Mouse (Mus musculus) intestine, embryonic 15.5 days (tissue): ENCODE measurements around the gene Pnkd. TPM values are rescaled to one million over a fixed set of nuclear protein-coding genes. Genes with fewer than 3 reads are reported as not detected.

Source experiments
- ATAC-seq: fragments of 200-750 bp; cut with Nextera tagmentation; 2 replicates; pipeline ENCODE4 v1.8.0; 2017; ENCODE audit warnings: moderate TSS enrichment, moderate library complexity
- H3K27ac ChIP-seq: fragments of 300-500 bp; sonication (generic); 2 replicates; pipeline ENCODE4 v1.5.1; 2015; ENCODE audit warnings: mild to moderate bottlenecking, inconsistent platforms
- H3K27me3 ChIP-seq: fragments of 300-500 bp; sonication (generic); replicated peaks from 2 replicates; pipeline ENCODE4 v1.6.1; 2015; ENCODE audit warnings: inconsistent platforms
- H3K36me3 ChIP-seq: fragments of 300-500 bp; sonication (generic); 2 replicates; pipeline ENCODE4 v1.6.1; 2015; ENCODE audit warnings: inconsistent platforms
- H3K4me1 ChIP-seq: fragments of 300-500 bp; sonication (generic); replicated peaks from 2 replicates; pipeline ENCODE4 v1.6.1; 2015; ENCODE audit warnings: inconsistent platforms
- H3K4me2 ChIP-seq: fragments of 300-500 bp; sonication (generic); replicated peaks from 2 replicates; pipeline ENCODE4 v1.6.1; 2015; ENCODE audit warnings: mild to moderate bottlenecking, inconsistent platforms
- H3K4me3 ChIP-seq: fragments of 300-500 bp; sonication (generic); replicated peaks from 2 replicates; pipeline ENCODE4 v1.5.1; 2015; ENCODE audit warnings: inconsistent platforms
- H3K9ac ChIP-seq: fragments of 300-500 bp; sonication (generic); 2 replicates; pipeline ENCODE4 v1.6.1; 2015; ENCODE audit warnings: inconsistent platforms
- H3K9me3 ChIP-seq: fragments of 300-500 bp; sonication (generic); 2 replicates; pipeline ENCODE4 v1.6.1; 2016; ENCODE audit warnings: inconsistent platforms
- WGBS: fragments of 180-500 bp; shearing (Covaris S2); methylation state at CpG from one replicate; pipeline ENCODE4 v1.1.7; 2015; 5-methylcytosine and 5-hydroxymethylcytosine counted together
- polyA plus RNA-seq: library from polyadenylated mRNA; unstranded; fragments of >200 nt; fragmentation: Nextera tagmentation; extraction: Ambion mirVana; gene quantifications from 2 replicates; pipeline ENCODE4 v1.2.1, GENCODE M21; 2015

Gene Pnkd
- polyA plus RNA-seq, 1 experiment from 2014 or later: 120 TPM

- H3K36me3 ChIP-seq: peaks cover 31% of the 10 kb centered on the region
- H3K4me1 ChIP-seq: peaks cover 48% of the 10 kb centered on the region
- 87% methylated on average over 11 of the region's 11 CpGs for WGBS
Measured at GRCm38 (mm10) chr1:74292331-74293020, 7.7 kb downstream of the Pnkd start.

GRCm38 (mm10) chr1:74293306-74293960 lies 8.7 kb downstream of the Pnkd start:
- Histone ChIP-seq H3K4me3 (no peak overlapping the region), H3K36me3 (peaks cover 31% of the 10 kb centered on the region), H3K9ac (no peak overlapping the region), H3K4me1 (peaks cover 56% of the 10 kb centered on the region), H3K27ac (peak overlapping the region; percentile 48), H3K9me3 (no peaks in the 10 kb centered on the region), H3K4me2 (no peak overlapping the region), H3K27me3 (no peaks in the 10 kb centered on the region)
- no peak for ATAC-seq
- 77% methylated on average over 8 of the region's 8 CpGs for WGBS

More at GRCm38 (mm10) chr1:74292331-74293020, 7.7 kb downstream of the Pnkd start:
- H3K27me3 ChIP-seq: no peaks in the 10 kb centered on the region
- ATAC-seq: no peak
- no peaks in the 10 kb centered on the region for H3K9me3 ChIP-seq
- H3K9ac ChIP-seq: no peak overlapping the region
- no peak overlapping the region for H3K27ac ChIP-seq
- H3K4me2 ChIP-seq: no peak overlapping the region
- no peak overlapping the region for H3K4me3 ChIP-seq

DNA sequence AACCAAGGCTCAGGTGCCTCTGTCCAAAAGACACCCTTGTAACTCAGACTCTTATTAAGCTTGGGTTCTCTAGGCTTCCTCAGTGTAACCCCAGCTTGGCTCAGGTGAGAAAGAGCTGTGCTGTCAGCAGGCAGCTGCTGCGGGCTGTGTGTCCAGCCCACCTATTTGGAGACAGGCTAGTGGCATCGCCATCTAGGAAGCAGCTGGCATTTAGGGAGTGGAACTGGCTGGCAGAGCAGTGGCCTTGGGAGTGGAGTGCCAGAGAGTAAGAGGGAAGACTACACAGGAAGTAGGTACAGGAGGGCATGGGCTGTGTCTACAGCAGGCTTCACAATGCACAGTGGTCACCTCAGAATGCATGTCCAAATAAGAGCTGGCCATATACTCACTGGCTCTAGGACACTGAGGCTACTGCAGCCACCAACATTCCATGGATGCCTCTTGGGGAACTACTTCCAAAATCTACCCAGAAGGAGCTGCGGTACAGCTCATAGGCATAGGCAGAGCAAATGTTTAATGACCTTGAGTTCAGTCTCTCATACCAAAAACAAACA lies 9.4 kb downstream of the Pnkd start:
- no peak for ATAC-seq
- peak overlapping the region; percentile 48 for H3K27ac ChIP-seq
- 85% methylated on average over 3 of the region's 3 CpGs for WGBS
- no peaks in the 10 kb centered on the region for H3K9me3 ChIP-seq
- H3K36me3 ChIP-seq: peaks cover 27% of the 10 kb centered on the region
- H3K27me3 ChIP-seq: no peaks in the 10 kb centered on the region
- H3K4me3 ChIP-seq: no peak overlapping the region
- no peak overlapping the region; the same call in 1 of the 2 replicates for H3K9ac ChIP-seq
- no peak overlapping the region for H3K4me2 ChIP-seq
- peaks cover 64% of the 10 kb centered on the region for H3K4me1 ChIP-seq

DNA sequence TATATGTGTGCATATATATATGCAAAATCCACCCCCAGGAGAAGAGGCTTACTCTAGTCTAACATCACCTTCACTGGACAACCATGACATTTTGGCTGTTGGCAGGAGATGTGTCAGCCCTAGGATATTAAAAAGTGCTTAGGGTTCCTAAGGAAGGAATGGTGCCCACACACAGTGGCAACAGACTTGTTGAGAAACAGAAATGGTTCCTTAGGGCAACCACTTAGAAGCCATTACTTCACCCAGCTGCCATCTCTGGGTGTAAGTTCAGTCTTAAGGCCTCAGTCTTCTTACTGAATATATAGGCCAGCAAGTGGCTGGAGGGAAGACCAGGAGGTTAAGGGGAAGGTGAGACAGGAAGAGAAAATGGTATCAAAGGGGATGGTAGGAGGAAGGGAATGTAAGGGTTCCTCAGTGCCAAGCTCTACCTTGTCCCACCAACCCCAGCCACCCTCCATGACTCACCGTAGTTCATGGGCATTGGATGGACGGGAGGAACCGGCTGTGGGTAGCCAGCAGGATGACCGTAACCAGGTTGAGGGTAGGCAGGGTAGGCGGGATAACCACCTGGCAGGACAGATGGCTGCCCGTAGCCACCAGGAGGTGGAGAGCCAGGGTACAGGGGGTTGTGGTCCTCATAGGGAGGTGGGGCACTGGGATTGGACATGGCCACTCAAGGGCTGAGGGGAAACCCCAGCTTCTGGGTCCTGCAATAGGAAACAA lies 10.2 kb downstream of the Pnkd start:
- H3K4me3 ChIP-seq: peak overlapping the region; percentile 27
- H3K4me2 ChIP-seq: peak overlapping the region; percentile 68

GRCm38 (mm10) chr1:74295456-74296171 lies 10.9 kb downstream of the Pnkd start:
- no peaks in the 10 kb centered on the region for H3K27me3 ChIP-seq
- H3K27ac ChIP-seq: peak overlapping the region; percentile 100
- H3K4me3 ChIP-seq: peak overlapping the region; percentile 27
- 7% methylated on average over 9 of the region's 9 CpGs for WGBS
- ATAC-seq: peak; percentile 92
- peaks cover 67% of the 10 kb centered on the region for H3K4me1 ChIP-seq
- no peaks in the 10 kb centered on the region for H3K9me3 ChIP-seq
- H3K9ac ChIP-seq: peak overlapping the region; percentile 51
- peaks cover 18% of the 10 kb centered on the region for H3K36me3 ChIP-seq
- H3K4me2 ChIP-seq: peak overlapping the region; percentile 68

More for the DNA sequence above, 10.2 kb downstream of the Pnkd start:
- Histone ChIP-seq H3K9me3 (no peaks in the 10 kb centered on the region), H3K9ac (no peak overlapping the region), H3K36me3 (peaks cover 20% of the 10 kb centered on the region), H3K27ac (peak overlapping the region; percentile 100), H3K4me1 (peaks cover 65% of the 10 kb centered on the region), H3K27me3 (no peaks in the 10 kb centered on the region)
- ATAC-seq: no peak
- WGBS: 82% methylated on average over 6 of the region's 6 CpGs

- Histone ChIP-seq H3K36me3 (peaks cover 19% of the 10 kb centered on the region), H3K9ac (peak overlapping the region; percentile 51), H3K4me3 (peak overlapping the region; percentile 27), H3K9me3 (no peaks in the 10 kb centered on the region), H3K4me2 (peak overlapping the region; percentile 68), H3K4me1 (peaks cover 76% of the 10 kb centered on the region), H3K27ac (peak overlapping the region; percentile 100), H3K27me3 (no peaks in the 10 kb centered on the region)
- peak; percentile 4; the same call in 1 of the 2 replicates for ATAC-seq
- WGBS: 15% methylated on average over 6 of the region's 6 CpGs
Measured at GRCm38 (mm10) chr1:74296477-74296876, 11.7 kb downstream of the Pnkd start.

DNA sequence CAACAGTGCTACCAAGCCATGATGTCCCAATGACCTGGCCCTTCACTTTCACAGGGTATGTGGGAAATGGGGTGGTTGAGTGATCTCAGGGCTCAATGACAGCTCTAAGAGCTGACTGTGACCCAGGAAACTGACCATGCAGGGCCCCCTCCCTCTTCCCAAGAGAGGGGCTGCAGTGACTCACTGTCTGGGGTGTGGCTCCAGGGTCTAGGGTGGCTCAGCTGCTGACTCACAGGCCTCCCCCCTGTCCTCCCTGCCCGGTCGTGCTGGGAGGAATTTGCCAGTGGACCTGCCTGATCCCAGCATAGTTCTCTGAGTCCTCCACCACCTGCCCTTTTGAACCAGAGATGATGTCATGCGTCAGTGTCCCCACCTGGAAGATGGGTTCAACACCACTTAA lies 12.5 kb downstream of the Pnkd start:
- Histone ChIP-seq H3K4me3 (no peak overlapping the region), H3K36me3 (peaks cover 13% of the 10 kb centered on the region), H3K27ac (peak overlapping the region; percentile 100), H3K4me2 (peak overlapping the region; percentile 68), H3K4me1 (peaks cover 83% of the 10 kb centered on the region), H3K9me3 (no peaks in the 10 kb centered on the region), H3K9ac (0 out of 2 replicates have a peak overlapping the region, but pooled peaks have one; percentile 20), H3K27me3 (no peaks in the 10 kb centered on the region)
- peak; percentile 8; the same call in 1 of the 2 replicates for ATAC-seq
- WGBS: 38% methylated on average over 3 of the region's 3 CpGs

DNA sequence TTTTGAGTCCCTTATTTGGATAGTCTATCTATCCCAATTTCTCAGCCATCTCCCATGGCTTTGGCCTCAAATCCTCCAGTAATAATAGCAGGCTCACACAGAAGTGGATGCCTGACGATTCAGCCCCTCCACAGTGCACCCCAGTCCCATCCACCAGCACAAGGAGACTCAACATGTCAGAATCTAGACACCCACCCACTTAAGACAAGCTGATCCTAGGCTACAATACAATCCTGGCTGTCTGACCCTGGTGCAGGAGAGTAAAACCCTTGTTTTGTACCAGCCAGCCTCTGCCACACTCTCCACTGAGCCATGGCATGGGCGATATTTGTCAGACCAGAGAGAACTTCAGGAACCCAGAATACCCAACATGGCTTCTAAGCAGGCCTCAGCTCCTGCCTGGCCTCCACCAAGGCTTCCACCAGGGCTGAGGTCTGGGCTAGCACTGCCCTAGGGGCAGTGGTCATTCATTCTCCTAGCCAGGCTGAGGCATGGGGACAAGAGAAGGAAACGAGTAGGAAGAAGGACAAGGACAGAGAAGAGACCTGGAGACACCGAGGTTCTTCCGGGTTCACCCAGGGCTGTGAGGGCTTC lies 13.5 kb downstream of the Pnkd start:
- H3K4me2 ChIP-seq: no peak overlapping the region
- 0 out of 2 replicates have a peak overlapping the region, but pooled peaks have one; percentile 23 for H3K9ac ChIP-seq
- peak overlapping the region; percentile 57 for H3K27ac ChIP-seq
- no peaks in the 10 kb centered on the region for H3K9me3 ChIP-seq
- no peak for ATAC-seq
- H3K36me3 ChIP-seq: peaks cover 8% of the 10 kb centered on the region; the same call in 1 of the 2 replicates
- no peak overlapping the region for H3K4me3 ChIP-seq
- H3K27me3 ChIP-seq: no peaks in the 10 kb centered on the region
- peaks cover 90% of the 10 kb centered on the region for H3K4me1 ChIP-seq
- 85% methylated on average over 5 of the region's 5 CpGs for WGBS

GRCm38 (mm10) chr1:74298996-74299395 lies 14.3 kb downstream of the Pnkd start:
- Histone ChIP-seq H3K36me3 (peaks cover 8% of the 10 kb centered on the region; the same call in 1 of the 2 replicates), H3K27me3 (no peaks in the 10 kb centered on the region), H3K4me1 (peaks cover 83% of the 10 kb centered on the region), H3K4me2 (peak overlapping the region; percentile 26; the same call in 1 of the 2 replicates), H3K4me3 (no peak overlapping the region), H3K9ac (peak overlapping the region; percentile 20; the same call in 1 of the 2 replicates), H3K27ac (peak overlapping the region; percentile 57), H3K9me3 (no peaks in the 10 kb centered on the region)
- no peak for ATAC-seq
- 68% methylated on average over 5 of the region's 5 CpGs for WGBS

- no peaks in the 10 kb centered on the region for H3K9me3 ChIP-seq
- ATAC-seq: no peak
- H3K9ac ChIP-seq: no peak overlapping the region
- peaks cover 4% of the 10 kb centered on the region; the same call in 1 of the 2 replicates for H3K36me3 ChIP-seq
- H3K27me3 ChIP-seq: no peaks in the 10 kb centered on the region
- no peak overlapping the region for H3K4me3 ChIP-seq
- H3K4me2 ChIP-seq: no peak overlapping the region
- 69% methylated on average over 6 of the region's 6 CpGs for WGBS
- peak overlapping the region; percentile 36; the same call in 1 of the 2 replicates for H3K27ac ChIP-seq
- peaks cover 70% of the 10 kb centered on the region for H3K4me1 ChIP-seq
Measured at GRCm38 (mm10) chr1:74300347-74301110, 15.8 kb downstream of the Pnkd start.
